ENCODE assay signal across 8 mouse cellular contexts in the genomic region with DNA sequence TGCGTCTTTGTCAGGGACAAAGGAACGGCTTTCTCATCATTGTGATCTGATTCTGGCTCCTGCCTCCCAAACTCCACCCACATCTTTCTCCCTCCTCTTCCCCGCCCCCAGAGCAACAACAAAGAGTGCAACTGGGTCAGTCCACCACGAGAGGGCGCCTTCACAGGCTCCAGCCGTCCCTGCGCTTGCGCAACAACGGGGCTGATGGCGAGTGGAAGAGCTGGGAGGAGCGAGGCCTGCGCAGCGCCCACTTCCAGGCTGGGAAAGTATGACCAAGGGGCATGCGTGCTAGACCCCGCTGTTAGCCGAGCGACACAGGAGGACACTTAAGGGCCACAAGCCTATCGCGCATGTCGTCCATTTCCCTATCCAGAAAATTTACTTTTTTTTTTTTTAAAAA. TPM values are rescaled to one million over a fixed set of nuclear protein-coding genes. Genes with fewer than 3 reads are reported as not detected.
DNase-seq lines count a peak whose midpoint lies in the region; ATAC-seq and TF ChIP-seq lines count a peak whose summit lies in the region.

No protein-coding gene starts in this region.

- H3K4me1 ChIP-seq in bone marrow macrophage, adult 2 months (ENCODE audit: control insufficient read depth, insufficient read depth, low read length) = peaks cover 4% of the 10 kb centered on the region
- no peaks in the 10 kb centered on the region for H3K4me1 ChIP-seq in embryonic fibroblast, embryonic 13.5 days (ENCODE audit: control insufficient read depth, insufficient read depth, low read length)
- peaks cover 46% of the 10 kb centered on the region for H3K4me1 ChIP-seq in heart, embryonic 10.5 days
- peaks cover 5% of the 10 kb centered on the region; the same call in 1 of the 2 replicates for H3K4me1 ChIP-seq in kidney, embryonic 14.5 days (ENCODE audit: control insufficient read depth, insufficient read depth, low read length)
- peaks cover 7% of the 10 kb centered on the region for H3K4me1 ChIP-seq in limb, embryonic 14.5 days (ENCODE audit: control insufficient read depth, insufficient read depth, low read length)
- H3K4me1 ChIP-seq in midbrain, postnatal 0 days (ENCODE audit: insufficient read depth, low read length) = 0 out of 2 replicates have a peak, but pooled peaks cover 5% of the 10 kb centered on the region

- H3K27ac ChIP-seq in bone marrow macrophage, adult 2 months (ENCODE audit: insufficient read depth, low read depth, low read length) = no peak overlapping the region
- no peak overlapping the region for H3K27ac ChIP-seq in embryonic fibroblast, embryonic 13.5 days (ENCODE audit: insufficient read depth, low read length)
- H3K27ac ChIP-seq in heart, embryonic 10.5 days = peak overlapping the region; percentile 80
- H3K27ac ChIP-seq in kidney, embryonic 14.5 days (ENCODE audit: low read depth, low read length) = no peak overlapping the region
- no peak overlapping the region for H3K27ac ChIP-seq in limb, embryonic 14.5 days (replicated peaks; ENCODE audit: low read depth, low read length)
- H3K27ac ChIP-seq in midbrain, postnatal 0 days (ENCODE audit: low read depth, low read length) = peak overlapping the region; percentile 77

- no peak overlapping the region; the same call in 1 of the 2 replicates for H3K9ac ChIP-seq in kidney, embryonic 14.5 days (ENCODE audit: low read depth, low read length)
- H3K9ac ChIP-seq in limb, embryonic 14.5 days (ENCODE audit: low read depth, low read length, severe bottlenecking) = 0 out of 2 replicates have a peak overlapping the region, but pooled peaks have one; percentile 18
- peak overlapping the region; percentile 15; the same call in 1 of the 2 replicates for H3K9ac ChIP-seq in midbrain, postnatal 0 days (replicated peaks; ENCODE audit: low read length, poor library complexity, severe bottlenecking)

- no peak overlapping the region for H3K4me3 ChIP-seq in bone marrow macrophage, adult 2 months (ENCODE audit: insufficient read depth, low read length)
- H3K4me3 ChIP-seq in embryonic fibroblast, embryonic 13.5 days (ENCODE audit: insufficient read depth, low read length) = no peak overlapping the region
- peak overlapping the region; percentile 33 for H3K4me3 ChIP-seq in heart, embryonic 10.5 days
- peak overlapping the region; percentile 11; the same call in 1 of the 2 replicates for H3K4me3 ChIP-seq in kidney, embryonic 14.5 days (ENCODE audit: low read length)
- H3K4me3 ChIP-seq in limb, embryonic 14.5 days (replicated peaks; ENCODE audit: low read length) = peak overlapping the region; percentile 25
- peak overlapping the region; percentile 19; the same call in 1 of the 2 replicates for H3K4me3 ChIP-seq in midbrain, postnatal 0 days (ENCODE audit: low read depth, low read length)

- TF ChIP-seq POLR2A in bone marrow macrophage, adult 2 months (IDR thresholded peaks at IDR 0.05; ENCODE audit: borderline replicate concordance, low read depth, low read length) = no peak
- TF ChIP-seq POLR2A in embryonic fibroblast, embryonic 13.5 days (IDR thresholded peaks at IDR 0.05; ENCODE audit: low read depth, low read length) = peak; percentile 73
- 0 out of 2 replicates have a peak, but pooled peaks have one; percentile 45 for TF ChIP-seq POLR2A in limb, embryonic 14.5 days (IDR thresholded peaks at IDR 0.05; ENCODE audit: borderline replicate concordance, extremely low read depth, insufficient read depth, insufficient read length)

- ATAC-seq in kidney, embryonic 14.5 days (ENCODE audit: low FRiP score, low TSS enrichment) = peak; percentile 97
- ATAC-seq in limb, embryonic 14.5 days (ENCODE audit: low FRiP score, low read depth) = peak; percentile 92
- peak; percentile 95 for ATAC-seq in midbrain, postnatal 0 days (ENCODE audit: low FRiP score)

- peak overlapping the region; percentile 39 for H3K4me2 ChIP-seq in kidney, embryonic 14.5 days (replicated peaks; ENCODE audit: low read depth, low read length)
- H3K4me2 ChIP-seq in limb, embryonic 14.5 days (replicated peaks; ENCODE audit: low read depth, low read length, severe bottlenecking) = peak overlapping the region; percentile 48
- peak overlapping the region; percentile 35 for H3K4me2 ChIP-seq in midbrain, postnatal 0 days (ENCODE audit: low read depth, low read length, poor library complexity, severe bottlenecking)

- DNase-seq in B cell, adult 2 months = peak; percentile 95 to 96
- DNase-seq in heart, embryonic 10.5 days (ENCODE audit: low spot score) = peak; percentile 98
- peak; percentile 95 for DNase-seq in limb, embryonic 14.5 days (ENCODE audit: low spot score)
- DNase-seq in midbrain, postnatal 0 days (ENCODE audit: low spot score) = peak; percentile 97
- DNase-seq in spleen, postnatal 10 days (ENCODE audit: low spot score in 2 of 2) = peak; percentile 95 to 96

- H3K27me3 ChIP-seq in heart, embryonic 10.5 days (ENCODE audit: insufficient read depth, poor library complexity, severe bottlenecking) = no peaks in the 10 kb centered on the region
- H3K27me3 ChIP-seq in kidney, embryonic 14.5 days (ENCODE audit: control insufficient read depth, insufficient read depth, low read length) = no peaks in the 10 kb centered on the region
- no peaks in the 10 kb centered on the region for H3K27me3 ChIP-seq in limb, embryonic 14.5 days (ENCODE audit: control insufficient read depth, insufficient read depth, low read length)
- no peaks in the 10 kb centered on the region for H3K27me3 ChIP-seq in midbrain, postnatal 0 days (ENCODE audit: insufficient read depth, low read length)

- under 1% methylated on average over 20 of the region's 20 CpGs for WGBS in heart, embryonic 10.5 days
- under 1% methylated on average over 20 of the region's 20 CpGs for WGBS in kidney, embryonic 14.5 days
- under 1% methylated on average over 20 of the region's 20 CpGs for WGBS in limb, embryonic 14.5 days
- under 1% methylated on average over 20 of the region's 20 CpGs for WGBS in midbrain, postnatal 0 days

- no peaks in the 10 kb centered on the region for H3K36me3 ChIP-seq in heart, embryonic 10.5 days
- H3K36me3 ChIP-seq in kidney, embryonic 14.5 days (ENCODE audit: control insufficient read depth, insufficient read depth, low read length) = no peaks in the 10 kb centered on the region
- H3K36me3 ChIP-seq in limb, embryonic 14.5 days (ENCODE audit: control insufficient read depth, insufficient read depth, low read length) = no peaks in the 10 kb centered on the region
- no peaks in the 10 kb centered on the region for H3K36me3 ChIP-seq in midbrain, postnatal 0 days (ENCODE audit: insufficient read depth, low read length)

- H3K9me3 ChIP-seq in heart, embryonic 10.5 days = no peaks in the 10 kb centered on the region
- no peaks in the 10 kb centered on the region for H3K9me3 ChIP-seq in kidney, embryonic 14.5 days (ENCODE audit: control insufficient read depth, low read length)
- no peaks in the 10 kb centered on the region for H3K9me3 ChIP-seq in limb, embryonic 14.5 days (ENCODE audit: control insufficient read depth, low read length)
- no peaks in the 10 kb centered on the region for H3K9me3 ChIP-seq in midbrain, postnatal 0 days (ENCODE audit: low read length)

- peak; percentile 66 for TF ChIP-seq CTCF in bone marrow macrophage, adult 2 months (IDR thresholded peaks at IDR 0.05; ENCODE audit: low read depth, low read length)
- TF ChIP-seq CTCF in embryonic fibroblast, embryonic 13.5 days (IDR thresholded peaks at IDR 0.05; ENCODE audit: borderline replicate concordance, insufficient read depth, low read length) = peak; percentile 87
- TF ChIP-seq CTCF in midbrain, postnatal 0 days (IDR thresholded peaks at IDR 0.05) = peak; percentile 100

RNA-seq across cellular contexts. Expression of a gene that starts 2.8 kb away (rescaled TPM):
- polyA plus RNA-seq in bone marrow macrophage, adult 2 months (2012; ENCODE audit: insufficient read depth, insufficient read length, missing spikeins) = not detected in 2 replicates
- not detected in 2 replicates for polyA plus RNA-seq in embryonic fibroblast, embryonic 13.5 days (2011; ENCODE audit: insufficient read length, low read depth, missing spikeins)
- polyA plus RNA-seq in heart, embryonic 10.5 days (2016; fragmentation: Nextera tagmentation; extraction: Ambion mirVana) = 12.5 and 25.8 TPM in 2 replicates
- 0.24 TPM in 1 of 2 replicates, not detected in the other for polyA plus RNA-seq in kidney, embryonic 14.5 days (2014; fragmentation: Nextera tagmentation; extraction: Ambion mirVana)
- 19.4 and 32.9 TPM in 2 replicates for polyA plus RNA-seq in limb, embryonic 14.5 days (2012; rRNA removed)
- 9.1 and 10.2 TPM in 2 replicates for polyA plus RNA-seq in limb, embryonic 14.5 days (2014; fragmentation: Nextera tagmentation; extraction: Ambion mirVana)
- not detected in 2 replicates for total RNA-seq in midbrain, postnatal 0 days (2014; rRNA removed)
- polyA plus RNA-seq in midbrain, postnatal 0 days (2015; fragmentation: Nextera tagmentation; extraction: Ambion mirVana) = 0.29 and 0.39 TPM in 2 replicates

RNA-seq across cellular contexts. Expression of a gene that starts 11.6 kb away (rescaled TPM):
- polyA plus RNA-seq in bone marrow macrophage, adult 2 months (2012; ENCODE audit: insufficient read depth, insufficient read length, missing spikeins) = not detected in 2 replicates
- polyA plus RNA-seq in embryonic fibroblast, embryonic 13.5 days (2011; ENCODE audit: insufficient read length, low read depth, missing spikeins) = not detected in 2 replicates
- polyA plus RNA-seq in heart, embryonic 10.5 days (2016; fragmentation: Nextera tagmentation; extraction: Ambion mirVana) = 0.22 TPM in 1 of 2 replicates, not detected in the other
- not detected in 2 replicates for polyA plus RNA-seq in kidney, embryonic 14.5 days (2014; fragmentation: Nextera tagmentation; extraction: Ambion mirVana)
- polyA plus RNA-seq in limb, embryonic 14.5 days (2012; rRNA removed) = 0.41 and 0.58 TPM in 2 replicates
- polyA plus RNA-seq in limb, embryonic 14.5 days (2014; fragmentation: Nextera tagmentation; extraction: Ambion mirVana) = 0.29 TPM in 1 of 2 replicates, not detected in the other
- not detected in 2 replicates for total RNA-seq in midbrain, postnatal 0 days (2014; rRNA removed)
- not detected in 2 replicates for polyA plus RNA-seq in midbrain, postnatal 0 days (2015; fragmentation: Nextera tagmentation; extraction: Ambion mirVana)

RNA-seq across cellular contexts. Expression of a gene that starts 11.9 kb away (rescaled TPM):
- polyA plus RNA-seq in bone marrow macrophage, adult 2 months (2012; ENCODE audit: insufficient read depth, insufficient read length, missing spikeins) = 166 and 176 TPM in 2 replicates
- 44.3 and 61.7 TPM in 2 replicates for polyA plus RNA-seq in embryonic fibroblast, embryonic 13.5 days (2011; ENCODE audit: insufficient read length, low read depth, missing spikeins)
- 8.5 and 12.5 TPM in 2 replicates for polyA plus RNA-seq in heart, embryonic 10.5 days (2016; fragmentation: Nextera tagmentation; extraction: Ambion mirVana)
- polyA plus RNA-seq in kidney, embryonic 14.5 days (2014; fragmentation: Nextera tagmentation; extraction: Ambion mirVana) = 12.0 and 14.6 TPM in 2 replicates
- polyA plus RNA-seq in limb, embryonic 14.5 days (2012; rRNA removed) = 32.8 and 34.6 TPM in 2 replicates
- polyA plus RNA-seq in limb, embryonic 14.5 days (2014; fragmentation: Nextera tagmentation; extraction: Ambion mirVana) = 17.3 and 17.9 TPM in 2 replicates
- total RNA-seq in midbrain, postnatal 0 days (2014; rRNA removed) = 179 and 217 TPM in 2 replicates
- 18.2 and 20.4 TPM in 2 replicates for polyA plus RNA-seq in midbrain, postnatal 0 days (2015; fragmentation: Nextera tagmentation; extraction: Ambion mirVana)

RNA-seq across cellular contexts. Expression of a gene that starts 30.7 kb away (rescaled TPM):
- not detected in 2 replicates for polyA plus RNA-seq in bone marrow macrophage, adult 2 months (2012; ENCODE audit: insufficient read depth, insufficient read length, missing spikeins)
- polyA plus RNA-seq in embryonic fibroblast, embryonic 13.5 days (2011; ENCODE audit: insufficient read length, low read depth, missing spikeins) = 11.6 and 14.2 TPM in 2 replicates
- 15.1 and 18.8 TPM in 2 replicates for polyA plus RNA-seq in heart, embryonic 10.5 days (2016; fragmentation: Nextera tagmentation; extraction: Ambion mirVana)
- 14.7 and 18.3 TPM in 2 replicates for polyA plus RNA-seq in kidney, embryonic 14.5 days (2014; fragmentation: Nextera tagmentation; extraction: Ambion mirVana)
- polyA plus RNA-seq in limb, embryonic 14.5 days (2012; rRNA removed) = 46.0 and 59.7 TPM in 2 replicates
- polyA plus RNA-seq in limb, embryonic 14.5 days (2014; fragmentation: Nextera tagmentation; extraction: Ambion mirVana) = 25.5 and 31.7 TPM in 2 replicates
- total RNA-seq in midbrain, postnatal 0 days (2014; rRNA removed) = 221 and 243 TPM in 2 replicates
- 158 and 161 TPM in 2 replicates for polyA plus RNA-seq in midbrain, postnatal 0 days (2015; fragmentation: Nextera tagmentation; extraction: Ambion mirVana)

RNA-seq across cellular contexts. Expression of a gene that starts 42.9 kb away (rescaled TPM):
- polyA plus RNA-seq in bone marrow macrophage, adult 2 months (2012; ENCODE audit: insufficient read depth, insufficient read length, missing spikeins) = 15.8 and 18.5 TPM in 2 replicates
- 6,098 and 7,850 TPM in 2 replicates for polyA plus RNA-seq in embryonic fibroblast, embryonic 13.5 days (2011; ENCODE audit: insufficient read length, low read depth, missing spikeins)
- polyA plus RNA-seq in heart, embryonic 10.5 days (2016; fragmentation: Nextera tagmentation; extraction: Ambion mirVana) = 146 and 311 TPM in 2 replicates
- polyA plus RNA-seq in kidney, embryonic 14.5 days (2014; fragmentation: Nextera tagmentation; extraction: Ambion mirVana) = 248 and 380 TPM in 2 replicates
- polyA plus RNA-seq in limb, embryonic 14.5 days (2012; rRNA removed) = 1,421 and 1,570 TPM in 2 replicates
- 2,528 and 2,873 TPM in 2 replicates for polyA plus RNA-seq in limb, embryonic 14.5 days (2014; fragmentation: Nextera tagmentation; extraction: Ambion mirVana)
- total RNA-seq in midbrain, postnatal 0 days (2014; rRNA removed) = 44.7 and 50.3 TPM in 2 replicates
- 65.4 and 67.5 TPM in 2 replicates for polyA plus RNA-seq in midbrain, postnatal 0 days (2015; fragmentation: Nextera tagmentation; extraction: Ambion mirVana)

Comparison
In these comparisons a context has a peak if more than half of its experiments do, and no peak if none do; other contexts are left out.
1. H3K27ac ChIP-seq: peak in heart, embryonic 10.5 days (single experiment) and midbrain, postnatal 0 days (single experiment); none in bone marrow macrophage, adult 2 months (single experiment), embryonic fibroblast, embryonic 13.5 days (single experiment), kidney, embryonic 14.5 days (single experiment) and limb, embryonic 14.5 days (single experiment).
2. H3K4me3 ChIP-seq: peak in heart, embryonic 10.5 days (single experiment), kidney, embryonic 14.5 days (single experiment), limb, embryonic 14.5 days (single experiment) and midbrain, postnatal 0 days (single experiment); none in bone marrow macrophage, adult 2 months (single experiment) and embryonic fibroblast, embryonic 13.5 days (single experiment).
3. Peak in every context shown above with its lines, with median percentiles within 50 percentile points of each other: DNase-seq, CTCF ChIP-seq, ATAC-seq and H3K4me2 ChIP-seq.